Mouse (Mus musculus): Measurements from ENCODE around the gene Arntl2.

Arntl2 gene

GRCm38 (mm10) chr6:146778055-146778454, 17.8 kb upstream of the Arntl2 start:
- intact Hi-C loops (cut with DNase I): no loop called here

- intact Hi-C loops (cut with DNase I): no loop called here
These were observed 14.3 kb upstream of the Arntl2 start for GRCm38 (mm10) chr6:146781566-146781965.

- intact Hi-C loops (cut with DNase I): no loop called here
These were observed 2.3 kb upstream of the Arntl2 start for GRCm38 (mm10) chr6:146793527-146793926.

- intact Hi-C loops (cut with DNase I): no loop called here
These were observed 510 bp upstream of the Arntl2 start for GRCm38 (mm10) chr6:146795166-146795923.

GRCm38 (mm10) chr6:146797446-146797845, 1.6 kb downstream of the Arntl2 start:
- intact Hi-C loops (cut with DNase I): no loop called here

GRCm38 (mm10) chr6:146809991-146810390, 14.1 kb downstream of the Arntl2 start:
- intact Hi-C loops (cut with DNase I): no loop called here

- intact Hi-C loops (cut with DNase I): no loop called here
These were observed 17.2 kb downstream of the Arntl2 start for GRCm38 (mm10) chr6:146813007-146813406.

- intact Hi-C loops (cut with DNase I): loop anchor here (10.0 kb wide), 2 partner anchors 294 to 1134 kb away; no protein-coding TSS in a partner anchor
These were observed 24.5 kb downstream of the Arntl2 start for GRCm38 (mm10) chr6:146820177-146820965.

GRCm38 (mm10) chr6:146821958-146822357, 26.1 kb downstream of the Arntl2 start:
- intact Hi-C loops (cut with DNase I): loop anchor here (10.0 kb wide), 2 partner anchors 293 to 1133 kb away; no protein-coding TSS in a partner anchor

- intact Hi-C loops (cut with DNase I): loop anchor here (10.0 kb wide), 2 partner anchors 290 to 1130 kb away; no protein-coding TSS in a partner anchor
These were observed 29.1 kb downstream of the Arntl2 start for GRCm38 (mm10) chr6:146824727-146825486.

- intact Hi-C loops (cut with DNase I): loop anchor here (10.0 kb wide), 2 partner anchors 289 to 1129 kb away; no protein-coding TSS in a partner anchor
These were observed 29.6 kb downstream of the Arntl2 start for GRCm38 (mm10) chr6:146825487-146825773.

- intact Hi-C loops (cut with DNase I): loop anchor here (5.0 kb wide), 1 partner anchor 146 kb away; no protein-coding TSS in a partner anchor
These were observed 35.5 kb downstream of the Arntl2 start for GRCm38 (mm10) chr6:146831320-146831719.

- intact Hi-C loops (cut with DNase I): loop anchor here (5.0 kb wide), 1 partner anchor 144 kb away; no protein-coding TSS in a partner anchor
These were observed 37.8 kb downstream of the Arntl2 start for GRCm38 (mm10) chr6:146833485-146834314.

- intact Hi-C loops (cut with DNase I): loop anchor here (5.0 kb wide), 1 partner anchor 143 kb away; no protein-coding TSS in a partner anchor
These were observed 38.5 kb downstream of the Arntl2 start for GRCm38 (mm10) chr6:146834342-146834741.

- intact Hi-C loops (cut with DNase I): no loop called here
These were observed 39.9 kb downstream of the Arntl2 start for GRCm38 (mm10) chr6:146835784-146836183.

GRCm38 (mm10) chr6:146837316-146837715, 41.5 kb downstream of the Arntl2 start:
- intact Hi-C loops (cut with DNase I): no loop called here

GRCm38 (mm10) chr6:146838366-146838765, 42.5 kb downstream of the Arntl2 start:
- intact Hi-C loops (cut with DNase I): no loop called here

GRCm38 (mm10) chr6:146838863-146839262, 43.0 kb downstream of the Arntl2 start:
- intact Hi-C loops (cut with DNase I): no loop called here

- intact Hi-C loops (cut with DNase I): loop anchor here (5.0 kb wide), 1 partner anchor 42 kb away; the partner anchor contains the start of gene Ppfibp1
These were observed 49.0 kb downstream of the Arntl2 start for GRCm38 (mm10) chr6:146844867-146845266.

- intact Hi-C loops (cut with DNase I): loop anchor here (5.0 kb wide), 1 partner anchor 42 kb away; the partner anchor contains the start of gene Ppfibp1
These were observed 49.5 kb downstream of the Arntl2 start for GRCm38 (mm10) chr6:146845347-146845746.

Measured in adrenal gland (tissue).